Mouse (Mus musculus) lung, adult 18-20 months (tissue): ENCODE measurements around the gene Grik3.

Source experiments
- DNase-seq, 2 experiments: peaks; one replicate each; pipeline ENCODE4 v3.0.0; 2022; ENCODE audit warnings: mixed read lengths in 2 of 2

The Grik3 gene

GRCm38 (mm10) chr4:125490661-125491504 is at the start of gene Grik3:
Gene Grik3, plus strand, starts transcription at chr4:125490700.
- no peak for DNase-seq

DNA sequence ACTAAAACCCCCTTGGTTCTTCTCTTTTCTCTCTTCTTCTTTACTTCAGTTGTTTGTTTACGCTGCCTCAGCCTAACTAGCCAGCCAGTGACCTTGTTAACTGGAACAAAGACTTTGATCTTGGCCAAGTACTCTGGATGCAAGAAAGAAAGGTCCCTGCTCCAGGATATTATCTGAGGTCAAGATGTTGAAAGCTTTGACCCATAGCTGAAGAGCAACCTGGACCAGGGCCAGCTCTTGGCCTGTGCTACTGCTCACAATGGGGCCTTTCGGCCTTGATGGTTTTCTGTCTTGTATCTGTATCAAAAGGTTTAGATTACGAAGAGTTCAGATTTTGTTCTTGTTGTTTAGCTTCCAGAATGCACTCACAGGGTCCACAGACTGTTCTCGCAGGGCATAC is 48.7 kb upstream of the Grik3 start:
- DNase-seq = no peak

DNA sequence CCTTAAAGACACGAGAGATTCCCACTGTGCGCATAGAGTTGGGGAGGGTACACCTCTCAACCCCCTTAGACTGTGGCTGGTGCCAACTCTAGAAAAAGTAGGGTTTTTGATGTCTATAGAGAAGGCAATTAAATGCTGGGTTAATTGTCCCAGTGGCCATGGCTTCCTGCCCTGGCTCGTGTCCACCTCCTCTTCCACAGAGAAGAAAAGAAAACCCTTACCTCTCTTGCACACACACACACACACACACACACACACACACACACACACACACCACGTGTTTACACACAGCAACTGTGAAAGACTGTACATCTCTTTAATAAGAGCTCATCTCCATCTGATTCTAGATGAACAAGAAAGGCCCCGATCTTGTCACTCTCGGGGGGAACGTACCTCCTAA is 46.1 kb upstream of the Grik3 start:
- DNase-seq = no peak

GRCm38 (mm10) chr4:125450602-125451321 is 39.7 kb upstream of the Grik3 start:
- no peak for DNase-seq

- no peak for DNase-seq
These were observed 38.7 kb upstream of the Grik3 start for GRCm38 (mm10) chr4:125451821-125452220.

GRCm38 (mm10) chr4:125456506-125456905 is 34.0 kb upstream of the Grik3 start:
- DNase-seq = no peak

- no peak for DNase-seq
These were observed 33.1 kb upstream of the Grik3 start for GRCm38 (mm10) chr4:125457152-125458093.

DNA sequence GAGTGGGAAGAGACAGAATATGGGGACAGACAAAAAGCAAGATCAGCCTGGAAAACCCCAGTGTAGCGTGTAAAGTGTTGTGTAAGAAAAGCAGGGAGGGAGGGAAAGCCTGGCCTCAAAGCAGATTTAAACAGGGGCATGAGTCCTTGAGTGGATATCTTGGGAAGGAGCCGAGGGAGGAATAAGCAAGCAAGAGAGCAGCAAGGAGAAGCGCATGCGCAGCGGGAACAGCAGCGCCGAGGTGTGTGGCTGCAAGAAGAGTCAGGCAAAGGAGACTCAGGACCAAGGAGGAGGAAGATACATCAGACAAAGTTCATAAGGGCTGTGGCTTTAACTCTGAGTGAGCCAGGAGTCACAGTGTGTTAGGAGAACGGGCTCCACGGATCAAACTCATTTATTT is 30.7 kb upstream of the Grik3 start:
- no peak for DNase-seq

DNA sequence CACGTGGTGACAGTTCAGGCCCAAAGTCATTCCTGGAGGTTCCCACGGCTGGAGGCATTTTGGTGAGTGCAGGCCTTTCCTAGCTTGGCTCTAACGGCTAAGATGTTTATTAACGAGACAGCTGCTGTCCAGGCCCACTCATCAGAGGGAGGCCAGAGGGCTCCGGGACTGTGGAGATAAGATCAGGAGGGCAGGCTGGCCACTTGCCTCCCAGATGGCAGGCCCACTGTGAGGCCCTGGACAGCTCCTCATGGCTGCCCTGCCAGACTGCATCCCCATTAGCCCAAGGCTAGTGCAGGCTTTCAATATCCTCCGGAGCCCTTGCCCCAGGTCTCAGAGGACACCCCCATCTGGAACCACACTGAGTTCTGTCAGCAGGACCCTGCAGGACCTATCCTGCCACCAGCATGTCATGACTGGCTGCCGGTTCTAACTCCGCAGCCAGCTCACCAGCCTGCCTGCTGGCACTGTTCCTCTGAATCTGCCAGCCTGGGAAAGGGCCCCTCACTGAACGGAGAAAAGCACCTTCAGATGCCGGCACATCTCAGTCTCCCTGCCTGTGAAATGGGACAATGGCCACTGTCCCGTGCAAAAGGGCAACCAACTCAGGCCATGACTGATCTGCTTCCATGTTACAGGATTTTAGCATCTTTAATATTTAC is 20.7 kb upstream of the Grik3 start:
- DNase-seq = no peak

DNA sequence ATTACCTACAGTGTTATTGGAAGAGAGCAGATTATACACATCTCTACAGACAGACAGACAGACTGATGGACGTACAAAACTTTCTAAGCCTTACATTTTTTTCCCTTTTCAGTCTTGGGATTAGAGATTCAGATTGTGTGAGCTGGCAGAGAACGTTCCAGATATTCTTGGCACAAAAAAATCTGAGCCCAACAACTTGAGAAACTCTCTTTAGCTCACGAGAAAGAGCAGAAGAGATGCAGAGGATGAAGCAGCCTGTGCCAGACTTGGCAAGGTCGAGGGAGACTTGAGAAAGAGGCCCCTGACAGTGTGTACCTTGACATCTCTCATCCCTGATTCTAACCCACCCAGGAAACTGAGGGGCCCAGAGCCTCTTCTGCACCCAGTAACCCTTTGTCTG is 15.6 kb upstream of the Grik3 start:
- DNase-seq = no peak

GRCm38 (mm10) chr4:125478071-125478470 is 12.4 kb upstream of the Grik3 start:
- DNase-seq = no peak

GRCm38 (mm10) chr4:125481256-125481655 is 9.2 kb upstream of the Grik3 start:
- DNase-seq = no peak

GRCm38 (mm10) chr4:125484131-125484530 is 6.4 kb upstream of the Grik3 start:
- no peak for DNase-seq

DNA sequence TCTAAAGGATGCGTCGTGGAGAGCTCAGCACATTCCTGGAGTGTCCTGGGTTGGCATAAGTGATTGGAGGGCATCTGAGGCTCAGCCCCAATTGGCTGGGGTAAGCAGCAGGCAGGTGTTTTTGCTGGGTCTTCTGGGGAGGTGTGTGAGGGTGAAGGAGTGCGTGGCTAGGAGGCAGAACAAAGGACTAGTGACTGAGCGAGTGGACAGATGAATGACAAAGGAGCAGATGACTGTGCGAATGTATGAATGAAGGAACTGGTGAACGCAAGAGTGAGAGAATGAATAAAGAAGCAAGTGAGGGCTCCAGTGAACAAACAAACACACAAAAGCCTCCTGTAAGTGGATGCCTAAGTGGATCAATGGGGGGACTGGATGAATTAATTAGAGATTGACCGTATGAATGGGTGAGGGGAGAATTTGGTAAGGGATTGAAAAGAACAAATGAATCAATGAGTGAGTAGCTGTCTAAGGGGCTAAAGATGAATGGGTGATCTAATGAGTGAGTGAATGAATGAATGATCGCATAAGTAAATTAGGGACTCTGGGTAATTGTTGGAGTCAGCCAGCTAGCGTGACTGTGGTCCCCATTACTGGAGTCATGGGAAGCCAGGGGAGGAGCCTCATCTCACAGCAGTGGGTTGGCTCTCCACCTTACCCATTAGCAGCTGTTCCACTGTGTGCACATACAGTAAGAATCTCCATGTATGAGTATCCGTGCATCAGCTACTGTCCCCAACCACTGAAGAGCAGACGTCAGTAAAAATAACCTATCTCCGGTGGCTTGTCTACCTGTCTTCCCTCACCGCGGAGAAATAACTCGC is 4.9 kb upstream of the Grik3 start:
- no peak for DNase-seq

- no peak for DNase-seq
These were observed 3.9 kb upstream of the Grik3 start for GRCm38 (mm10) chr4:125486616-125487015.

DNA sequence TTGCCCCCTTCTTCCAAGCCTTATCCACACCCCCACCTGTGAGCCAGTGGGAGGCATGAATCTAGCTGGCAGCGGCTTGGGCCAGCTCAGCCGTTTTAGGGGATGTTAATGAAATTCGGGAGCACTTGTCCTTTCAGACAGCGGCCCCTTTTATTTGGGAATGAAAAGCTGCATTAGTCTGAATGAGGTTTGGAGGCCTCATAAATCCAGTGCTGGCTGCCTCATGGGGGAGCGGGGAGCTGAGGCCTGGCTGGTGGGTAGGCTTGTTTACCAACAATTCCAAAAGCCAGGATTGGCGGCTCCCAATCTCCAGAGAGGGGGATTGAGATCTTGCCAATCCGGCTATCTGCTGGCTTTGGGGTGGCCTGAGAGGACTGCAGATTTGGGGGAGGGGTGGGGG is 3.5 kb upstream of the Grik3 start:
- no peak for DNase-seq

DNA sequence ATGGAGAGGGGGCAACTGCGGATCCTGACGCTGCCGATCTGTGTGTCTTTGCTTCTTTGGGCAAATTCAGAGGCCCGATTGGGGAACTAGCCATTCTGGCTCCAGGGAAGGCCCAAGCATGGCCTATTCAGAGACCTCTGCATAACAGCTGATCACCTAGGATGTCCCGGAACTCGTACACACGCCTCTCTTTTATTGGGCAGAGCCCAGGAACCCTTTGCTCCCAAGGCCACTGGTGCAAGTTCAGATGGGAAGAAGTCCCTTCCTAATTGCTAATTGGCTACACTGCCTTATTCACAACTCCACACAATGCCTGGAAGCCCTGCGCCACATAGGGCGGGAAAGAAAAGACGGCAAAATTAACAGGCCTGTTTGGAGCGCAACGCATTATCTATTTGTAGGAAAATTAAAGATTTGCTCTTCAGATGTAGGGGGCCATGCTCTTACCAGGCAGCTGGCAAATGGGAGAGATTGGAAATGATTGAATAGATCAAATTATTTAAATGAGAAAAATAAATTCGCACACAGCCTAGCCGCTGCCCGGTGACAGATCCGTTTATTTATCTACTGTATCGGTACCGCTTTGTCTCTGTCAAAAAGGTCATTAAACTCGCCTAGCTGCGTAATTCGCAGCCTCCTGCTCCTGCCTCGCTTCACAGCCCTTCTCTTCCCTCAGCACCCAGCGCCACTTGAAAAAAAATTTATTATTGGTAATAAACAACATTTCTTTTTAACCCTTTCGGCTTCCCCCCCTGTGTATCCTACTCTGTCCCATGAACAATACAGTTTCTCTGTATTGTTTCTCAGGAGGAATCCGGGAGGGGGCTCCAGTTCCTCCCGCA is 1.5 kb upstream of the Grik3 start:
- DNase-seq = no peak

DNA sequence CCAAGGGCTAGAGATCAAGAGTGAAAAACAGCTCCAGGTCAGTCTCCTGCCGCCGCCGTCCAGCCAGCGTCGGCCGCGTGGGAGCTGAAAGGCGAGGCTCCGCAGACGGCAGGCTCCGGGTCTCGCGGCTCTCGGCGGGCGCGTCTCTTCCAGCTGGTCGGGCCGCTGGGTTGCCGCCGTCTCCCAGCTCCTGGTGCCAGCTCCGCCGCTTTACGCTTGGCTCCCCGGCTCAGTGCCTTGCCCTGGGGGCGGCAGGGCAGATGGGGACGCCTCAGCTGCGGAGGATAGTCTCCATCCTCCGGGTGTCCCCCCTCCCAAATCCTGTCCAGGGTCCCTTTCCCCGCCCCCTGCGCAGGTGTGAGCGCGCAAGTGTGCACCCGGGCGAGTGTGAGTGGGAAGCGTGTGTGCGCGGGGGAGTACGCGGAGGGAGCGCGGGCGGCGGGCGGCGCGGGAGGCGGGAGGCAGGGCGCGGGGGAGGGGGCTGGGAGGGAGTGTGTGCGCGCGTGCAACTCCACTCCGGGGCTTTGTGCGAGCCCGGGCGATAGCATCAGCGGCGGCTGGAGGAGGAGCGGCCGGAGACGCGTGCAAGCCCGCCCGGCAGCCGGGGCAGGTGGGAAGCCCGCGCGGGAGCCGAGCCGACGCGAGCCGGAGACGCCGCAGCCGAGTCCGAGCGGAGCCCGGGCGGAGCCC is 454 bp upstream of the Grik3 start:
- no peak for DNase-seq

- DNase-seq = no peak
These were observed 1.1 kb downstream of the Grik3 start for GRCm38 (mm10) chr4:125491505-125492121.

DNA sequence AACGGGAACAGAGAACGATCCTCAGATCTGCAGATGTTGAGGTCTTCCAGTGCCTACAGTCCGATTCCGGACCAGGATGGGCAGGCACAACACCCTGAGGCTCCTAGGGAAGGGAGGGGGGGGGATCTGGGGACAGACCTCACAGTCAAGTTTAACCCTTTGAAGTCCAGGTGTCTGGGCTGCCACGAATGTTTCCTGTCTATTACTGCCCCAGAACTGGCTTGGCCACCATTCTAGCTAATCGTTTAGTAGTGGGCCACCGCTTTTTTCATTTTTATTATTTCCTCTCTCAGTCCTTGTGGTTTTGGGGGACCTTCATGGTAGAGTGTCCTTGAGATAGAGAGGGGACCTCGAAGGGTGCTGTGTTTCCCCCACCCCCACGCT is 1.6 kb downstream of the Grik3 start:
- DNase-seq = no peak
